Mouse (Mus musculus): ENCODE measurements at regions not wholly inside any gene's neighbourhood (a gene's known extent, or its start where the extent isn't known, plus 50 kb on each side); places are given as distances from the start of the nearest gene placed in this dataset.

DNA sequence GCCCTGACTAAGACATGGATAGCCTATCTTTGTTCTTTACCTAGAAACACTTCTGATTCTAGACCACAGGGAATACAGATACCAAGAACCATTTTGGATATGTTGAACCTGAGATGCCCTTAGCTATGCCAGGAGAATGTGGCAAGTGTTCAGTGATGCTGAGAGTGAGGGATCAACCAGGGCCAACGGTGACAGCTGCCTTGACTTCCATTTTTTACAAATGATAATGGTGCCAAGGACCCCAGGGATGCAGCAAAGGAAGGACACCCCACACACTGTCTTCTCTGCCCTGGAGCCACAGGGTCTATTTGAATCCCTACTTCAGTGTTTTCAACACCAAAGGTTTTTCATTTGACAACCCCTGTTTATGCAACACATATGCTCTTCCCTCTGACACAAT is 174.4 kb downstream of the Gsdmc2 start:
- no peak for DNase-seq

- no peak for DNase-seq
Measured at GRCm38 (mm10) chr15:63667536-63667935, 177.4 kb downstream of the Gsdmc2 start.

DNA sequence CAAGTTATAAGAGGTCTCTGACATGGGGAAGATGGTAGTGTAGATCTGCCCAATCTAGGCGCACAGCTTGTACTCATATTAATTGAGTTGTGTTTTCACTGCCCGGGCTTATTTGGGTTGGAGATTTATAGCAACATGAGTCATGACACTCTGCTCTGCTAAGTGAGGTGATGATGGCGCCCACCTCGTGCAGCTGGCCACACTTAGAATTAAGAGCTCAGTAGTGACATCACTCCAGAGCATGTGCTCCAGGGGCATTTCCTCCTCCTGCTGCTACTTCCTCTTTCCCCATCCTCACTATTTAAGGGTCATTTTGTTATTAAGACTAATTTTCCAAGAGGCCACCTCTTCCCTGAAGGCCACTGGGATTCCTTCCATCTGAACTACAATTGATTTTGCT is 179.5 kb downstream of the Gsdmc2 start:
- DNase-seq, result no peak

- no peak for DNase-seq
Measured at GRCm38 (mm10) chr15:63664877-63665276, 180.1 kb downstream of the Gsdmc2 start.

- DNase-seq, result no peak
Measured at GRCm38 (mm10) chr15:63662183-63662582, 182.8 kb downstream of the Gsdmc2 start.

GRCm38 (mm10) chr15:63658031-63658521 is 186.9 kb downstream of the Gsdmc2 start:
- no peak for DNase-seq

DNA sequence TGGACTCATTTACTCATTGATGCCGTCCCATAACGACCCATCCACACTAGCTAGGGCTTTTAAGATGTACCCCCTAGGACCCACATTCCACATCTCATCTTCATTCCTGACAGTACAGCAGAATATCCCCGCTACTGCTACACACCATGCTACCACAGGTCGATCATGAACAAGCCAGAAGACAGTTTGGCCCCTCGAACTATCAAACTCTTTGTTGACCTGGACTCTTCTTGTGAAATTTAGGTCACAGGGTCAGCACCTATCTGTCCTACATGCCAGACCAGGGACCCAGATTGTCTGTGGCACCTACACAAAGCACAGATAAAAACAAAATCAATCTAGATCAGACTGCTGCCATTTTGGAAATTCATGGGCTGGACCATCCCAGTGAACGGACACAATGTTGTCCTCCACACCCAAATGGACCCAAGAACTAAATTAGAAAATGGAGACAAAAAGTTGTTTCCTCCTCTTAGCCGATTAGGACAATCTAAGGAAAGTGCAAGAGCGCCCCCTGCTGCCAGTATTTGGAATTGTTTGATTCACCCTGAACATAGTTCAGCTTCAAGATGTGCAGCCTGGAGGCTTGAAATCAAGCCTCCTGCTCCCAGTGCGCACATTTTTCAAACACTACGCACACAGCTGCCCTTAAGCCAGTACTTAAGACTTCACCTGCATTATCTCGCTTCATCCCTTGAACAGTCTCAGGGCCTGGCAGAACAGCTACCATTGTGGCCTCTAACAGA is 192.6 kb downstream of the Gsdmc2 start:
- peak; percentile 51 for DNase-seq

DNA sequence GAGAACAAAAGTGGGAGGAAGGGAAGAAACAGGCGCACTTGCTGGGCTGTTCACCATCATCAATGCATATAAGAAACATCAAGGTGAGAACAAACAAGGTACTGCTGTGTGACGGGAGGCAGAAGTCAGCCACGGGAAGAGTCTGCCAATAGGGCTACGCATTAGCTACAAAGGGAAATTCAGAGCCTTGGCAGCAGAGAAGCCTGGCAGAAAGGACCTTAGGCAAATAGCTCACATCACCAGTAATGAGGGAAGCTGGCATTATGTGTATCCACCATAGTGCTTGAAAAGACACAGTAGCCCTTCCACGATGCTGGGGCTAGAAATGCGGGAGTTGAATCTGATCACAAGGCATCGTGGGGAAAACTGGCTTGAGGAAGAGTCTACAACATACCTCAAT is 193.9 kb downstream of the Gsdmc2 start:
- no peak for DNase-seq

GRCm38 (mm10) chr15:63648142-63648989 is 196.6 kb downstream of the Gsdmc2 start:
- no peak for DNase-seq

DNA sequence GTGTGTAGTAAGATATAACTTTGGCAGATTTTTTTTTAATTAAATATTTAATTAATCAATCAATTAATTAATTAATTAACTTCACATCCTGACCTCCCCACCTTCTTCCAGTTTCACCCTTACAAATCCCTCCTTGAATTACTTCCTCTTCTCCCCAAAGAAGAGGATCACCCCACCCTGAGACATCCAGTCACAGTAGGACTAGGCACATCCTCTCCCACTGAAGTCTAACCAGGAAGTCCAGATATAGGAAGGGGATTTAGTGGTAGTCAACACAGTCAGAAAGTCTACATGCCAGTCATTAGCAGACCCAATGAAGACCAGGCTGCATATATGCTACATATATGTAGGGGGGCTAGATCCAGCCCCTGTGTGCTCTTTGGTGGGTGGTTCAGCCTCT is 220.2 kb downstream of the Gsdmc2 start:
- DNase-seq, result no peak

GRCm38 (mm10) chr15:63624249-63624648 is 220.7 kb downstream of the Gsdmc2 start:
- DNase-seq, result no peak

DNA sequence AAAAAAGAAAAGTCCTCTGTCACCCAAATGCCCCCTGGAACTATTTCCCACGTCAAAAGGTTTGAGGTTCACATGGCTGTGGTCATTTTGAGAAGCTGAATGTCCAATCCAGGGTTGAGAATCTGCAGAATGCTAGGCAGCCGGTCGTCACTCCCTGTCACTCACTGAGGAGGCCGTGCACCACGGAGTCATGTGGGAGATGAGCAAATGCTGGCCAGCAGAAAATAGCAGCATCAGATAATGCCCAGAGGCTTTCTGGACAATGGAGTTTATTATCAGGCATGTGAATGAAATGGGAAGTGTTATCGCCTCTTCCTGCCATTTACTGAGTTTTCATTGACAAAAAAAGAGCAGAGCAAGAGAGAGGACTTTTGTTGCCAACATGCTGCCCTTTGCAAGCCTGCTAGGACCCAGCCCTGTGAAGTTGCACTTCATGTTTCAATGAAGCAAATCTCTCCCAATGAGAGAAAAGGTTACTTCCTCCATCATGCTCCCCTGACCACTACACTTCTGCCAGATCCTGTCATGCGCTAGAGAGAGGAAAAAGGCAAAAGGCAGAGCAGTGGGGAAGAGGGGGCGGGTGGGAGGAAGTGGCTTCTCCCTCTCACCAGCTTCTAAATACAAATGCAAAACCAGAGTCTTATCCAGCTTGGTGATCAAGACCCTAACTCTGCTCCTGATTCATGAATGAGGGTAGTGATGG is 228.3 kb downstream of the Gsdmc2 start:
- DNase-seq, result no peak

DNA sequence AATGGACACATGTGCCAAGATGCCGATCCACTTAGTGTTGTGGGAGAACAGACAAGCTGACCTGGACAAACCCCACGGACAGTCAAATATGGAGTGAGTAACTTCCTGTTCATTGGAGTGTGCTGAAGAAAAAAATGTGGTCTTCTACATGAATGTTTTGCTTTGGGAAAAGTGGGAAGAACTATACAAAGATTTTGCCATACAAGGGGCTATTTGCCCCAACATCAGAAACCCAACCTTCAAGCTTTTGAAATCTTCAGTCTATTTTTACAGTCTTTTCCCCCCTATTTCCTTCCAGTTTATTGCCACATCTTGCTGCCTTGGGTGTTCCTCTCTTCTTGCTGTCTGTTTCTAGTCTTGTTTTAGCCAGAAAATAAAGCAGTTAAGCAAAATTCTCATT is 230.8 kb downstream of the Gsdmc2 start:
- no peak for DNase-seq

- no peak for DNase-seq
Measured at GRCm38 (mm10) chr15:63613120-63613519, 231.9 kb downstream of the Gsdmc2 start.

DNA sequence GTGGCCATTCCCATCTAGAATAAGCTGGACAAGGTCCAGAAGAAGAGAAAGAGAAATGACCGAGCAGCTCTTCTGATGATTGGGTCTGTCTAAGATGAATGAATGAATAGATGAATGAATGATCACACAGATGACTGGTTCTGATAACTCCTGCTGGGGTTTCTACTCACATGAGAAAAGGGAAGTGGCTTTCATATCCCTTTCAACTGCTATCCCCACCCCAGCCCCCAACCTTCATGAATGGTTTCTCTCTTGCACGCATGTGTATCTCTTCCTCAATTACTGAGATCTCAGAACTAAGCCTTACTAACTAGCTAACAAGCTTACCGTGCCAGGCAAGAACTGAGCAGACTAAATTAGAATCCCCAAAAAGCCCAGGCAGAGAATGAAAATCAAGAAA is 233.8 kb downstream of the Gsdmc2 start:
- DNase-seq, result no peak

GRCm38 (mm10) chr15:63603100-63603714 is 241.8 kb downstream of the Gsdmc2 start:
- no peak for DNase-seq

- DNase-seq, result peak; percentile 33
Measured at GRCm38 (mm10) chr15:63601543-63601942, 243.4 kb downstream of the Gsdmc2 start.

DNA sequence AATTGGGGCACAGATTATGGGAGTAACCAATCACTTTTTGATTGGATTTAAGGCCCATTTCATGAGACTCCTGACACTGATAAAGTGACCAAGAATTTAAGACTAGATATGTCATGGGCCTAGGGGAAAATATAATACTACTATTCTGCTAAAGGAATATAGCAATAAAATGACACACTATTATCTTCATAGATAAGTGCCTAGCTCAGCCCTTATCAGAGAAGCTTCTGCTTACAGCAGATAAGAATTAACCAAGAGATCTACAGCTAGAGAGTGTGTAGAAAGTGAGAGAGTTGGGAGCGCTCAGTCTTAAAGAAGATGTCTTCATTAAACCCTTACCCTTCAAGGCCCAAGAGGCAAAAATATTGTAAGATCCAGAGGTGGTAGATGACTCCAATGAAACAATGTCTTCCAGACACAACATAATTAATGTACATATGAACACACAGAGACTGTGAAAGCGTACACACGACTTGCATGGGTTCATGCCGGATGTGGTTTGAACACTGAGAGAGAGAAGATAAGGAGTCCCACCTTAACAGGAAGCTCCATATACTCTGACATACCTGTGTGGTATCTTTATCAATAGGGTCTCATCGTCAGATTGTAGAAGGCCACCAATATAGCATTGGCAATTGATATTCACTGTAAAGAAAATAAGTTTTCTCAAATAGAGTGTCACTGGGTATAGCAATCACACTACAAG is 252.1 kb downstream of the Gsdmc2 start:
- DNase-seq, result no peak

GRCm38 (mm10) chr15:63559293-63559692 is 285.7 kb downstream of the Gsdmc2 start:
- no peak for DNase-seq

DNA sequence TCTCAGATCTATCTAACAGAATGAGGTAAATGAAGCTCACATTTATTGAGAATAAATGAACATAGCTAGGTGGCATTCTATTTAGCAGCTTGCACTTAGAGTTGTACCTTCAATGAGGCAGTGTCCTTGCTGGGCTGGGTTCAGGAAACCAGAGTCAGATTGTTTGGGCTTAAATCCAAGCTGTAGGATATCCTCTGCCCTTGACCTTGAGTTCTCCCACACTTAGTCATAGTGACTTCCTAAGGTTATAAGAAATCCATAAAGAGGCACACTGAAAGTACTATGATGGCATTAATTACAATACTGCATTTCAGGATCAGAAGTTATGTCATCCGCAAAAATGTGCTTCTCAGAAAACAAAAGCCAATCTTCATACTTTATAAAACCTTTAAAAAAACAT is 286.3 kb downstream of the Gsdmc2 start:
- no peak for DNase-seq

DNA sequence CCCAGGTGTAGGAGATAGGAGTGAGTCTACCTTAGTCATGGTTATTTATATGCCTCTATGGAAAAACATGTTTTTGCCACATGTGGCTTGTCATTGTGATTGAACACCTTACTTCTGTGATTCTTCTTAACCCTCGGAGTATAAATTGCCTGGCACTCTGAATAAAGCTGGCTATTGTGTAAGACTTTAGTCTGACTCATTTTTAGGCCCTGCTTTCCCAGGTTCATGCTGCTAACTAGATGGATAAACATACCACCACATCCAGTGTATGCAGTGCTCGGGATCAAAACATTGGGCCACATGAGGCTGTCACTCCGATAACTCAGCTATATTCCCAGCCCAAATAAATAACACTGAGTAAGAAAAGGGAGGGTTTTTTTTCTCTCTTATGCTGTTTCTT is 287.2 kb downstream of the Gsdmc2 start:
- DNase-seq, result no peak

GRCm38 (mm10) chr15:63553597-63553996 is 291.4 kb downstream of the Gsdmc2 start:
- DNase-seq, result no peak
